Mouse (Mus musculus) CH12.LX (cell line): ENCODE results near the gene Rpl13a. TPM values are rescaled to one million over a fixed set of nuclear protein-coding genes. Genes with fewer than 3 reads are reported as not detected.

Experiments
- polyA plus RNA-seq: library from polyadenylated mRNA; unstranded; fragments of >175 nt; gene quantifications from 2 replicates; pipeline ENCODE4 v1.2.1, GENCODE M21; 2012; ENCODE audit warnings: low read depth; ENCODE audit not compliant: insufficient read length
- total RNA-seq, 2 experiments: library from RNA; depleted of rRNA; stranded (reverse); fragments of 300-350 nt in 1 of 2; fragments of >200 nt in 1 of 2; gene quantifications; 2 replicates each; pipeline ENCODE4 v1.2.3; 2012 to 2014

Gene Rpl13a
- total and polyA plus RNA-seq, 3 experiments = 2,822 to 5,043 (median 4,154) TPM

Other genes with a start within 250 kb of the Rpl13a start
Only the 20 nearest of the 33 such genes appear.
- gene Scaf1, start 112.4 kb downstream of the Rpl13a start, total RNA-seq (2012; rRNA removed) = 15.5 and 18.2 TPM in 2 replicates
- 5.4 and 6.1 TPM in 2 replicates for gene Scaf1, start 112.4 kb downstream of the Rpl13a start, total RNA-seq (2014; rRNA removed)
- 38.9 and 41.9 TPM in 2 replicates for gene Scaf1, start 112.4 kb downstream of the Rpl13a start, polyA plus RNA-seq
- 5.0 and 10.6 TPM in 2 replicates for gene Rras, start 110.8 kb downstream of the Rpl13a start, total RNA-seq (2012; rRNA removed)
- 6.6 and 7.2 TPM in 2 replicates for gene Rras, start 110.8 kb downstream of the Rpl13a start, total RNA-seq (2014; rRNA removed)
- gene Rras, start 110.8 kb downstream of the Rpl13a start, polyA plus RNA-seq = 18.5 and 19.8 TPM in 2 replicates
- 5.7 and 6.5 TPM in 2 replicates for gene Prr12, start 75.9 kb downstream of the Rpl13a start, total RNA-seq (2012; rRNA removed)
- 1.1 and 1.2 TPM in 2 replicates for gene Prr12, start 75.9 kb downstream of the Rpl13a start, total RNA-seq (2014; rRNA removed)
- 18.0 and 20.5 TPM in 2 replicates for gene Prr12, start 75.9 kb downstream of the Rpl13a start, polyA plus RNA-seq
- 73.2 and 86.8 TPM in 2 replicates for gene Nosip, start 66.3 kb downstream of the Rpl13a start, total RNA-seq (2012; rRNA removed)
- 79.3 and 81.4 TPM in 2 replicates for gene Nosip, start 66.3 kb downstream of the Rpl13a start, total RNA-seq (2014; rRNA removed)
- gene Nosip, start 66.3 kb downstream of the Rpl13a start, polyA plus RNA-seq = 72.4 and 83.9 TPM in 2 replicates
- gene Prrg2, start 66.1 kb downstream of the Rpl13a start, total RNA-seq (2012; rRNA removed) = 7.1 and 7.6 TPM in 2 replicates
- 6.1 and 6.7 TPM in 2 replicates for gene Prrg2, start 66.1 kb downstream of the Rpl13a start, total RNA-seq (2014; rRNA removed)
- gene Prrg2, start 66.1 kb downstream of the Rpl13a start, polyA plus RNA-seq = 7.2 and 7.7 TPM in 2 replicates
- 0.38 and 0.42 TPM in 2 replicates for gene Rcn3, start 36.5 kb downstream of the Rpl13a start, total RNA-seq (2012; rRNA removed)
- not detected in 2 replicates for gene Rcn3, start 36.5 kb downstream of the Rpl13a start, total RNA-seq (2014; rRNA removed)
- not detected in 2 replicates for gene Rcn3, start 36.5 kb downstream of the Rpl13a start, polyA plus RNA-seq
- 0.13 and 0.17 TPM in 2 replicates for gene Fcgrt, start 24.9 kb downstream of the Rpl13a start, total RNA-seq (2012; rRNA removed)
- gene Fcgrt, start 24.9 kb downstream of the Rpl13a start, total RNA-seq (2014; rRNA removed) = not detected in 2 replicates
- 0.15 and 0.16 TPM in 2 replicates for gene Fcgrt, start 24.9 kb downstream of the Rpl13a start, polyA plus RNA-seq
- gene Rps11, start 4.3 kb downstream of the Rpl13a start, total RNA-seq (2012; rRNA removed) = 1,839 and 2,104 TPM in 2 replicates
- 898 and 923 TPM in 2 replicates for gene Rps11, start 4.3 kb downstream of the Rpl13a start, total RNA-seq (2014; rRNA removed)
- 1,465 and 1,699 TPM in 2 replicates for gene Rps11, start 4.3 kb downstream of the Rpl13a start, polyA plus RNA-seq
- 1.3 and 2.2 TPM in 2 replicates for gene Gm45713, start 7.5 kb upstream of the Rpl13a start, total RNA-seq (2012; rRNA removed)
- gene Gm45713, start 7.5 kb upstream of the Rpl13a start, total RNA-seq (2014; rRNA removed) = not detected in 2 replicates
- 1.4 TPM in 1 of 2 replicates, not detected in the other for gene Gm45713, start 7.5 kb upstream of the Rpl13a start, polyA plus RNA-seq
- gene Flt3l, start 7.7 kb upstream of the Rpl13a start, total RNA-seq (2012; rRNA removed) = 4.0 and 4.9 TPM in 2 replicates
- gene Flt3l, start 7.7 kb upstream of the Rpl13a start, total RNA-seq (2014; rRNA removed) = 4.3 and 4.6 TPM in 2 replicates
- gene Flt3l, start 7.7 kb upstream of the Rpl13a start, polyA plus RNA-seq = 11.4 and 14.9 TPM in 2 replicates
- 69.3 and 74.1 TPM in 2 replicates for gene Pih1d1, start 25.5 kb upstream of the Rpl13a start, total RNA-seq (2012; rRNA removed)
- 37.2 and 37.4 TPM in 2 replicates for gene Pih1d1, start 25.5 kb upstream of the Rpl13a start, total RNA-seq (2014; rRNA removed)
- 44.6 and 50.3 TPM in 2 replicates for gene Pih1d1, start 25.5 kb upstream of the Rpl13a start, polyA plus RNA-seq
- 41.6 and 45.1 TPM in 2 replicates for gene Aldh16a1, start 25.8 kb upstream of the Rpl13a start, total RNA-seq (2012; rRNA removed)
- 26.9 and 27.8 TPM in 2 replicates for gene Aldh16a1, start 25.8 kb upstream of the Rpl13a start, total RNA-seq (2014; rRNA removed)
- gene Aldh16a1, start 25.8 kb upstream of the Rpl13a start, polyA plus RNA-seq = 49.8 and 53.5 TPM in 2 replicates
- gene Slc17a7, start 35.2 kb upstream of the Rpl13a start, total RNA-seq (2012; rRNA removed) = not detected in 2 replicates
- not detected in 2 replicates for gene Slc17a7, start 35.2 kb upstream of the Rpl13a start, total RNA-seq (2014; rRNA removed)
- gene Slc17a7, start 35.2 kb upstream of the Rpl13a start, polyA plus RNA-seq = 0.11 TPM in 1 of 2 replicates, not detected in the other
- not detected in 2 replicates for gene Gfy, start 50.8 kb upstream of the Rpl13a start, total RNA-seq (2012; rRNA removed)
- gene Gfy, start 50.8 kb upstream of the Rpl13a start, total RNA-seq (2014; rRNA removed) = not detected in 2 replicates
- not detected in 2 replicates for gene Gfy, start 50.8 kb upstream of the Rpl13a start, polyA plus RNA-seq
- not detected in 2 replicates for gene Pth2, start 52.2 kb upstream of the Rpl13a start, total RNA-seq (2012; rRNA removed)
- not detected in 2 replicates for gene Pth2, start 52.2 kb upstream of the Rpl13a start, total RNA-seq (2014; rRNA removed)
- gene Pth2, start 52.2 kb upstream of the Rpl13a start, polyA plus RNA-seq = not detected in 2 replicates
- 0.04 TPM in 1 of 2 replicates, not detected in the other for gene Ccdc155, start 76.1 kb upstream of the Rpl13a start, total RNA-seq (2012; rRNA removed)
- gene Ccdc155, start 76.1 kb upstream of the Rpl13a start, total RNA-seq (2014; rRNA removed) = not detected in 2 replicates
- not detected in 2 replicates for gene Ccdc155, start 76.1 kb upstream of the Rpl13a start, polyA plus RNA-seq
- gene Dkkl1, start 83.4 kb upstream of the Rpl13a start, total RNA-seq (2012; rRNA removed) = 1.3 and 1.6 TPM in 2 replicates
- gene Dkkl1, start 83.4 kb upstream of the Rpl13a start, total RNA-seq (2014; rRNA removed) = 0.22 and 0.24 TPM in 2 replicates
- 0.44 and 0.60 TPM in 2 replicates for gene Dkkl1, start 83.4 kb upstream of the Rpl13a start, polyA plus RNA-seq
- gene Tead2, start 87.0 kb upstream of the Rpl13a start, total RNA-seq (2012; rRNA removed) = 0.38 and 0.71 TPM in 2 replicates
- gene Tead2, start 87.0 kb upstream of the Rpl13a start, total RNA-seq (2014; rRNA removed) = 0.31 and 0.84 TPM in 2 replicates
- 2.5 and 3.0 TPM in 2 replicates for gene Tead2, start 87.0 kb upstream of the Rpl13a start, polyA plus RNA-seq
- gene Cd37, start 110.4 kb upstream of the Rpl13a start, total RNA-seq (2012; rRNA removed) = 71.3 and 91.1 TPM in 2 replicates
- 69.3 and 73.8 TPM in 2 replicates for gene Cd37, start 110.4 kb upstream of the Rpl13a start, total RNA-seq (2014; rRNA removed)
- gene Cd37, start 110.4 kb upstream of the Rpl13a start, polyA plus RNA-seq = 397 and 437 TPM in 2 replicates
- gene Slc6a16, start 112.3 kb upstream of the Rpl13a start, total RNA-seq (2012; rRNA removed) = 0.08 TPM in 1 of 2 replicates, not detected in the other
- 0.13 TPM in 1 of 2 replicates, not detected in the other for gene Slc6a16, start 112.3 kb upstream of the Rpl13a start, total RNA-seq (2014; rRNA removed)
- gene Slc6a16, start 112.3 kb upstream of the Rpl13a start, polyA plus RNA-seq = 0.37 and 0.49 TPM in 2 replicates